Mouse (Mus musculus): ENCODE data around the gene Gng2. TPM values are rescaled to one million over a fixed set of nuclear protein-coding genes. Genes with fewer than 3 reads are reported as not detected.

The Gng2 gene
- total and polyA plus RNA-seq, 2 experiments from 2014 or later = 374 to 419 TPM

- TF ChIP-seq CTCF (IDR thresholded peaks at IDR 0.05) = no peak
- Histone ChIP-seq H3K4me1 (ENCODE audit: insufficient read depth, low read length) (no peaks in the 10 kb centered on the region), H3K4me3 (ENCODE audit: low read depth, low read length) (no peak overlapping the region), H3K9me3 (ENCODE audit: low read length) (no peaks in the 10 kb centered on the region), H3K4me2 (ENCODE audit: low read depth, low read length, poor library complexity, severe bottlenecking) (no peak overlapping the region), H3K9ac (replicated peaks; ENCODE audit: low read length, poor library complexity, severe bottlenecking) (no peak overlapping the region), H3K36me3 (ENCODE audit: insufficient read depth, low read length) (no peaks in the 10 kb centered on the region), H3K27me3 (ENCODE audit: insufficient read depth, low read length) (no peaks in the 10 kb centered on the region), H3K27ac (ENCODE audit: low read depth, low read length) (no peak overlapping the region)
- WGBS = 77% methylated on average over 3 of the region's 3 CpGs
- ATAC-seq (ENCODE audit: low FRiP score) (no peak), DNase-seq (ENCODE audit: low spot score) (no peak)
Measured at GRCm38 (mm10) chr14:20007446-20007845, 30.0 kb upstream of the Gng2 start.

DNA sequence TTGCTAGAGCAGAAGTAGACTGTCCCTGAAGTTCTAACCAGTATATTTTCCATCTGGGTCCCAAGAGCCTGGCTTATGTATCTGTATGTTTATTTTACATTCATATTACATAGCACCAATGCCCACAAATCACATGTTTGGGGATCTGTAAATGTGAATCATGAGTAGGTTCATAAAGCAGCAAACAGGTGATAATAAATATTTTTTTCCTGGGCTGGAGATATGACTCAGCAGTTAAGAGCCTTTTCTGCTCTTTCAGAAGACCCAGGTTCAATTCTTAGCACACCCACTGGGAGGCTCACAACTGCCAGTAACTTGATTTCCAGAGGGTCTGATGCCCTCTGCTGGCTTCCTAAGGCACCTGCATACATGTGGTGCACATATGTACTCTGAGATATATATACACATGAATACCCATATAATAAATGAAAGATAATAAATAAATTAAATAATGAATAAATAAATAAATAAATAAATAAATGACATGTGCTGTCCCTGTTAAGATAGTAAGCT, 27.4 kb upstream of the Gng2 start:
- H3K36me3 ChIP-seq (ENCODE audit: insufficient read depth, low read length) = no peaks in the 10 kb centered on the region
- peak; percentile 30; the same call in 1 of the 2 replicates for TF ChIP-seq CTCF (IDR thresholded peaks at IDR 0.05)
- H3K9ac ChIP-seq (replicated peaks; ENCODE audit: low read length, poor library complexity, severe bottlenecking) = no peak overlapping the region
- H3K4me2 ChIP-seq (ENCODE audit: low read depth, low read length, poor library complexity, severe bottlenecking) = no peak overlapping the region
- no peak overlapping the region for H3K4me3 ChIP-seq (ENCODE audit: low read depth, low read length)
- no peak for ATAC-seq (ENCODE audit: low FRiP score)
- H3K27me3 ChIP-seq (ENCODE audit: insufficient read depth, low read length) = no peaks in the 10 kb centered on the region
- no peaks in the 10 kb centered on the region for H3K4me1 ChIP-seq (ENCODE audit: insufficient read depth, low read length)
- no peaks in the 10 kb centered on the region for H3K9me3 ChIP-seq (ENCODE audit: low read length)
- no peak for DNase-seq (ENCODE audit: low spot score)
- no peak overlapping the region for H3K27ac ChIP-seq (ENCODE audit: low read depth, low read length)

GRCm38 (mm10) chr14:19996853-19997252, 19.4 kb upstream of the Gng2 start:
- Histone ChIP-seq H3K9ac (replicated peaks; ENCODE audit: low read length, poor library complexity, severe bottlenecking) (no peak overlapping the region), H3K36me3 (ENCODE audit: insufficient read depth, low read length) (no peaks in the 10 kb centered on the region), H3K27me3 (ENCODE audit: insufficient read depth, low read length) (no peaks in the 10 kb centered on the region), H3K4me2 (ENCODE audit: low read depth, low read length, poor library complexity, severe bottlenecking) (no peak overlapping the region), H3K4me1 (ENCODE audit: insufficient read depth, low read length) (no peaks in the 10 kb centered on the region), H3K4me3 (ENCODE audit: low read depth, low read length) (no peak overlapping the region), H3K27ac (ENCODE audit: low read depth, low read length) (no peak overlapping the region), H3K9me3 (ENCODE audit: low read length) (no peaks in the 10 kb centered on the region)
- TF ChIP-seq CTCF (IDR thresholded peaks at IDR 0.05) = no peak
- no peak for DNase-seq (ENCODE audit: low spot score)
- no peak for ATAC-seq (ENCODE audit: low FRiP score)
- 76% methylated on average over 5 of the region's 5 CpGs for WGBS

DNA sequence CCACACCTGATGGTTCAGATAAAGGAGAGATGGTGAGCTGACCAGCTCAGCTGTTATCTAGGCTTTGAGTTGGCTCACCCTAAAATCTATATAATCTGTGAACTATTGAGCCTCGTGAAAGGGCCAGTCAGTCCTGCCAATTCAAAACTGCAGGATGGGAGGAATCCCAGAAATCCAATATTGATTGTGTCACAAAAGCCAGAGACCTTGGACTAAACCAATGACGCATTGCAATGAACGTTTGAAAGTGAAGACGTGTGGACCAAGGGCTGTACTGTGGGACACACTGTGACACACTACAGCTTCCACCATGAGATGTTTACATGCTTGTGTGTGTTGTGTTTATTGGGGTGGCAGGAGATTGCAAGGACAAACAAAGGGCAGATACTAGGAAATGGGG, 18.5 kb upstream of the Gng2 start:
- ATAC-seq (ENCODE audit: low FRiP score) (no peak), DNase-seq (ENCODE audit: low spot score) (no peak)
- Histone ChIP-seq H3K36me3 (ENCODE audit: insufficient read depth, low read length) (no peaks in the 10 kb centered on the region), H3K9me3 (ENCODE audit: low read length) (no peaks in the 10 kb centered on the region), H3K27me3 (ENCODE audit: insufficient read depth, low read length) (no peaks in the 10 kb centered on the region), H3K4me1 (ENCODE audit: insufficient read depth, low read length) (no peaks in the 10 kb centered on the region; the same call in 1 of the 2 replicates), H3K9ac (replicated peaks; ENCODE audit: low read length, poor library complexity, severe bottlenecking) (no peak overlapping the region), H3K4me3 (ENCODE audit: low read depth, low read length) (no peak overlapping the region), H3K27ac (ENCODE audit: low read depth, low read length) (no peak overlapping the region), H3K4me2 (ENCODE audit: low read depth, low read length, poor library complexity, severe bottlenecking) (no peak overlapping the region)
- no peak for TF ChIP-seq CTCF (IDR thresholded peaks at IDR 0.05)
- 96% methylated on average over 4 of the region's 4 CpGs for WGBS

- Histone ChIP-seq H3K4me1 (ENCODE audit: insufficient read depth, low read length) (no peaks in the 10 kb centered on the region; the same call in 1 of the 2 replicates), H3K4me2 (ENCODE audit: low read depth, low read length, poor library complexity, severe bottlenecking) (no peak overlapping the region), H3K4me3 (ENCODE audit: low read depth, low read length) (no peak overlapping the region), H3K9ac (replicated peaks; ENCODE audit: low read length, poor library complexity, severe bottlenecking) (no peak overlapping the region), H3K27me3 (ENCODE audit: insufficient read depth, low read length) (no peaks in the 10 kb centered on the region), H3K27ac (ENCODE audit: low read depth, low read length) (no peak overlapping the region), H3K9me3 (ENCODE audit: low read length) (no peaks in the 10 kb centered on the region), H3K36me3 (ENCODE audit: insufficient read depth, low read length) (no peaks in the 10 kb centered on the region)
- WGBS = 64% methylated on average over 5 of the region's 5 CpGs
- DNase-seq (ENCODE audit: low spot score) = no peak
- no peak for TF ChIP-seq CTCF (IDR thresholded peaks at IDR 0.05)
- no peak for ATAC-seq (ENCODE audit: low FRiP score)
Measured at GRCm38 (mm10) chr14:19994068-19994467, 16.6 kb upstream of the Gng2 start.

- Histone ChIP-seq H3K4me3 (ENCODE audit: low read depth, low read length) (no peak overlapping the region), H3K27ac (ENCODE audit: low read depth, low read length) (no peak overlapping the region), H3K27me3 (ENCODE audit: insufficient read depth, low read length) (no peaks in the 10 kb centered on the region), H3K9me3 (ENCODE audit: low read length) (no peaks in the 10 kb centered on the region), H3K36me3 (ENCODE audit: insufficient read depth, low read length) (no peaks in the 10 kb centered on the region), H3K4me1 (ENCODE audit: insufficient read depth, low read length) (no peaks in the 10 kb centered on the region; the same call in 1 of the 2 replicates), H3K9ac (replicated peaks; ENCODE audit: low read length, poor library complexity, severe bottlenecking) (no peak overlapping the region), H3K4me2 (ENCODE audit: low read depth, low read length, poor library complexity, severe bottlenecking) (no peak overlapping the region)
- WGBS = 92% methylated on average over 3 of the region's 3 CpGs
- no peak for TF ChIP-seq CTCF (IDR thresholded peaks at IDR 0.05)
- DNase-seq (ENCODE audit: low spot score) (no peak), ATAC-seq (ENCODE audit: low FRiP score) (no peak)
Measured at GRCm38 (mm10) chr14:19993570-19993883, 16.1 kb upstream of the Gng2 start.

All from midbrain, postnatal 0 days (tissue).